In the genomic region with DNA sequence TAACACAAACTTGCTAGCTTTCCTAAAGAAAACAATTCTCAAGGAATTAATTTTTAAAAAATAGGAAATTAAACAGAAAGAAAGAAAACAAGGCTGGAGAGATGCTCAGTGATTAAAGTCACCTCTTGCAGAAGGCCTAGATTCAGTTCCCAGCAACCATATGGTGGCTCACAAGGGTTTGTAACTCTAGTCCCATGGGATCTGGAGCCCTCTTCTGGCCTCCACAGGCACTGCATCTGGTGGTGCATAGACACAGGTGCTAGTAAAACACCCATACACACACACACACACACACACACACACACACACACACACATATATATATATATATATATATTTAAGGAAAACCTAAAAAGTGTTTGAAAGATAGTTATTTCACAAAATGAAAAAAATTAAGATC, we compare ENCODE assay signal across 18 mouse cellular contexts.
DNase-seq lines count a peak whose midpoint lies in the region; ATAC-seq and TF ChIP-seq lines count a peak whose summit lies in the region.
"Had no signal": no experiment of that assay in that cellular context is flagged by ENCODE, and none has a peak within 500 bp of the region (broad histone marks: within the 10 kb centered on the region; RNA-seq: fewer than 3 reads in every experiment).

No protein-coding gene starts in this region.

- no peak overlapping the region for H3K4me3 ChIP-seq in kidney, embryonic 14.5 days (ENCODE audit: low read length)
- no peak overlapping the region for H3K4me3 ChIP-seq in lung, adult 2 months (replicated peaks; ENCODE audit: extremely low read depth, low read depth, low read length)
- H3K4me3 ChIP-seq in E14TG2a.4 (replicated peaks; ENCODE audit: low read length) = no peak overlapping the region
- H3K4me3 ChIP-seq in ES-E14 (ENCODE audit: insufficient read depth in 1 of 2, low read depth in 1 of 2, low read length in 2 of 2, poor library complexity in 1 of 2, severe bottlenecking in 1 of 2) = no peak overlapping the region
- H3K4me3 ChIP-seq: embryonic facial prominence, embryonic 13.5 days; heart, adult 2 months; heart, embryonic 15.5 days; limb, embryonic 12.5 days; liver, embryonic 15.5 days; midbrain, embryonic 12.5 days; neural tube, embryonic 12.5 days had no signal

- no peaks in the 10 kb centered on the region for H3K9me3 ChIP-seq in kidney, embryonic 14.5 days (ENCODE audit: control insufficient read depth, low read length)
- H3K9me3 ChIP-seq in E14TG2a.4 (ENCODE audit: low read length) = no peaks in the 10 kb centered on the region
- no peaks in the 10 kb centered on the region for H3K9me3 ChIP-seq in ES-E14 (ENCODE audit: control insufficient read depth, insufficient read depth, low read depth, low read length)
- H3K9me3 ChIP-seq: embryonic facial prominence, embryonic 13.5 days; heart, embryonic 15.5 days; limb, embryonic 12.5 days; liver, embryonic 15.5 days; midbrain, embryonic 12.5 days; neural tube, embryonic 12.5 days had no signal

- H3K4me2 ChIP-seq in kidney, embryonic 14.5 days (replicated peaks; ENCODE audit: low read depth, low read length) = no peak overlapping the region
- H3K4me2 ChIP-seq: embryonic facial prominence, embryonic 13.5 days; heart, embryonic 15.5 days; limb, embryonic 12.5 days; liver, embryonic 15.5 days; midbrain, embryonic 12.5 days; neural tube, embryonic 12.5 days had no signal

- DNase-seq in kidney, postnatal 10 days = no peak
- DNase-seq in lung, adult 2 months = no peak
- no peak for DNase-seq in lung, postnatal 14 days
- DNase-seq in ES-E14 (ENCODE audit: low read depth, low spot score) = peak; percentile 17
- no peak for DNase-seq in right cerebral cortex, adult 2 months (ENCODE audit: low spot score in 2 of 2)
- DNase-seq in cerebellum, adult 9-10 months = no peak
- DNase-seq: adrenal gland, adult 8-10 months had no signal

- in situ Hi-C loops in ES-E14 (cut with MboI; ENCODE audit: low sequenced_read_pairs in 2 of 2, unreplicated experiment in 2 of 2) = no loop called here

- TF ChIP-seq POLR2A in lung, adult 2 months (IDR thresholded peaks at IDR 0.05; ENCODE audit: borderline replicate concordance, extremely low read depth, low read depth, low read length) = no peak

- no peak for ATAC-seq in kidney, embryonic 14.5 days (ENCODE audit: low FRiP score, low TSS enrichment)
- ATAC-seq: forebrain, embryonic 14.5 days had no signal

- no peaks in the 10 kb centered on the region for H3K36me3 ChIP-seq in kidney, embryonic 14.5 days (ENCODE audit: control insufficient read depth, insufficient read depth, low read length)
- no peaks in the 10 kb centered on the region for H3K36me3 ChIP-seq in E14TG2a.4 (ENCODE audit: insufficient read depth, low read length)
- no peaks in the 10 kb centered on the region for H3K36me3 ChIP-seq in ES-E14 (ENCODE audit: control insufficient read depth, insufficient read depth, low read length, poor library complexity, severe bottlenecking)
- H3K36me3 ChIP-seq: embryonic facial prominence, embryonic 13.5 days; heart, embryonic 15.5 days; limb, embryonic 12.5 days; liver, embryonic 15.5 days; midbrain, embryonic 12.5 days; neural tube, embryonic 12.5 days had no signal

- H3K9ac ChIP-seq in kidney, embryonic 14.5 days (ENCODE audit: low read depth, low read length) = no peak overlapping the region
- H3K9ac ChIP-seq in ES-E14 (ENCODE audit: insufficient read depth, low read depth, low read length, poor library complexity, severe bottlenecking) = no peak overlapping the region
- H3K9ac ChIP-seq: embryonic facial prominence, embryonic 13.5 days; heart, embryonic 15.5 days; limb, embryonic 12.5 days; liver, embryonic 15.5 days; midbrain, embryonic 12.5 days; neural tube, embryonic 12.5 days had no signal

- H3K4me1 ChIP-seq in kidney, embryonic 14.5 days (ENCODE audit: control insufficient read depth, insufficient read depth, low read length) = no peaks in the 10 kb centered on the region
- H3K4me1 ChIP-seq in lung, adult 2 months (ENCODE audit: control insufficient read depth, insufficient read depth, low read length) = no peaks in the 10 kb centered on the region
- peaks cover 16% of the 10 kb centered on the region for H3K4me1 ChIP-seq in E14TG2a.4 (replicated peaks; ENCODE audit: low read depth, low read length)
- H3K4me1 ChIP-seq in ES-E14 (ENCODE audit: control insufficient read depth in 2 of 2, insufficient read depth in 2 of 2, low read length in 2 of 2, poor library complexity in 1 of 2) = peaks cover 2% of the 10 kb centered on the region in 2 experiments; a peak in 2 of 4 replicates
- H3K4me1 ChIP-seq: liver, embryonic 15.5 days; neural tube, embryonic 12.5 days had no signal

- H3K27me3 ChIP-seq in kidney, embryonic 14.5 days (ENCODE audit: control insufficient read depth, insufficient read depth, low read length) = no peaks in the 10 kb centered on the region
- peaks cover 11% of the 10 kb centered on the region for H3K27me3 ChIP-seq in E14TG2a.4 (ENCODE audit: insufficient read depth, low read length)
- H3K27me3 ChIP-seq: embryonic facial prominence, embryonic 13.5 days; heart, embryonic 15.5 days; liver, embryonic 15.5 days; midbrain, embryonic 12.5 days; neural tube, embryonic 12.5 days had no signal

- H3K27ac ChIP-seq in kidney, embryonic 14.5 days (ENCODE audit: low read depth, low read length) = peak overlapping the region; percentile 61; the same call in 1 of the 2 replicates
- no peak overlapping the region for H3K27ac ChIP-seq in ES-E14 (ENCODE audit: insufficient read depth, low read depth, low read length, poor library complexity, severe bottlenecking)
- H3K27ac ChIP-seq: embryonic facial prominence, embryonic 13.5 days; heart, adult 2 months; heart, embryonic 15.5 days; limb, embryonic 12.5 days; liver, embryonic 15.5 days; macrophage; midbrain, embryonic 12.5 days; neural tube, embryonic 12.5 days had no signal

- TF ChIP-seq CTCF in lung, adult 2 months (IDR thresholded peaks at IDR 0.05; ENCODE audit: insufficient read depth, low read length) = 0 out of 2 replicates have a peak, but pooled peaks have one; percentile 9
- peak; percentile 21 for TF ChIP-seq CTCF in E14TG2a.4 (conservative IDR thresholded peaks at IDR 0.05; ENCODE audit: low read length)

TF ChIP-seq in ES-E14, 5 proteins besides CTCF, POLR2A, EP300 and RAD21:
- TF ChIP-seq HCFC1 (IDR thresholded peaks at IDR 0.05; ENCODE audit: borderline replicate concordance, insufficient read depth, low read length) (no peak), ZNF384 (IDR thresholded peaks at IDR 0.05; ENCODE audit: low read depth, low read length) (no peak), ZC3H11A (IDR thresholded peaks at IDR 0.05; ENCODE audit: borderline replicate concordance, low read depth, low read length) (no peak), CHD2 (IDR thresholded peaks at IDR 0.05; ENCODE audit: low read depth, low read length) (no peak), MAFK (IDR thresholded peaks at IDR 0.05; ENCODE audit: insufficient read depth, low read depth, low read length) (no peak)
